Mouse (Mus musculus): ENCODE data around the gene Pibf1.

GRCm38 (mm10) chr14:99298385-99299021, 199.3 kb downstream of the Pibf1 start, which contains the start of gene Klf5:
- no peak for TF ChIP-seq MYOG (IDR thresholded peaks at IDR 0.05; ENCODE audit: control insufficient read depth in 1 of 3, insufficient read depth in 1 of 3, insufficient read length in 2 of 3, low read depth in 2 of 3)
- peak; percentile 86 for TF ChIP-seq POLR2A (IDR thresholded peaks at IDR 0.05; ENCODE audit: insufficient read length, low read depth)
- TF ChIP-seq TCF12 (IDR thresholded peaks at IDR 0.05; ENCODE audit: insufficient read depth, poor library complexity, severe bottlenecking), result no peak
- TF ChIP-seq SRF (IDR thresholded peaks at IDR 0.05; ENCODE audit: control insufficient read depth, insufficient read length, low read depth), result no peak
- TF ChIP-seq CEBPB (IDR thresholded peaks at IDR 0.05; ENCODE audit: insufficient read depth, poor library complexity, severe bottlenecking), result no peak
- TF ChIP-seq MAX (IDR thresholded peaks at IDR 0.05; ENCODE audit: low read depth), result no peak

All from myocyte (in vitro differentiated cells).